Mouse (Mus musculus): ENCODE results near the gene Nubp2. TPM values are rescaled to one million over a fixed set of nuclear protein-coding genes. Genes with fewer than 3 reads are reported as not detected.
A peak's percentile ranks its signal among the peaks of the same experiment; 100 is the strongest.

Nubp2 gene
- total RNA-seq, 2 experiments from 2014 or later = 11.0 to 11.1 TPM

- DNase-seq (ENCODE audit: low spot score) = peak; percentile 84
Measured at GRCm38 (mm10) chr17:24894995-24895547, 8.9 kb upstream of the Nubp2 start, which contains the start of the genes Eme2 and Mrps34. Eme2 (minus strand) TSS chr17:24895087. Mrps34 (plus strand) TSS chr17:24895116.

DNA sequence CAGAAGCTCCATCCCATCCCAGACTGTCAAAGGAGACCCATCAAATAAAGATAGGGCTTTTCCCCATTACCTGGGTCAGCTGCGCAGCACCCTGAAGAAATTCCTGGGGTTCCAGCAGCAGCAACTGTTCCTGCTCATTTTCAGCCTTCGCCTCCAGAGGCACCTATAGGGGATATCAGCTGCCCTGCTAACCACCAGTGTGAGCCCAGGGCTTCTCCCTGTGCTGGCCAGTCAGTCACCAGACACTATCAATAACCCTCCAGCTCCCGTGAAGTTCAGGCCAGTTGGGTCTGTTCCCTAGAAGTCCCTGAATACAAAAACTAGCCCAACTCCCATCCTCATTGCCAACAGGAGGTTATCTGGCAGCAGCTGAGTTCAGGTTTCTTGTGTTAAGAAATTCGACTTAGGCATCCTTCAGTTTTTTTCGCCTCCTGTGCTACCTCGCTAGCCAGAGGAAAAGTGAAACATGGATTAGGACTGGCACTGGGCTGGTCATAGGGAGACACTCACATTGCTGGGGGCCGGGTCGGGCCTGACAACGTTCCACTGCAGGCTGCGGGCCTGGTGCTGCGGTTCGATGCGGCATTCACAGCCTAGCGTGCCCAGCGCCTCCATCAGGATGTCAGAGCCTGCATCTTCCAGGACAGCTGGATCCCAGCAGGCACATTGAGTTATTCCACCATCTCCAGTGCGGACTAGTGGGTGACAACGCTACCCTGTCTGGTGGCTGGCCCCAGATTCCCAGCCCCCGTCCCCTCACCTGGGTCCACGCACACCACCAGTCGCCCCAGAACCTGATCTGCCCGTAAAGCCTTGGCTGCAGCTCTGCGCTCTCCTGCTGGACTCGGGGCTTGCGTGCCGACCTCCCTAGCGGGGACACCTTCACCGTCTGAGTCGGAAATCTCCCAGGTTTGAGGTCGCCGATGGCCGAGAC, 8.2 kb upstream of the Nubp2 start:
- no peak for DNase-seq (ENCODE audit: low spot score)

GRCm38 (mm10) chr17:24893276-24893675, 7.1 kb upstream of the Nubp2 start:
- no peak for DNase-seq (ENCODE audit: low spot score)

DNA sequence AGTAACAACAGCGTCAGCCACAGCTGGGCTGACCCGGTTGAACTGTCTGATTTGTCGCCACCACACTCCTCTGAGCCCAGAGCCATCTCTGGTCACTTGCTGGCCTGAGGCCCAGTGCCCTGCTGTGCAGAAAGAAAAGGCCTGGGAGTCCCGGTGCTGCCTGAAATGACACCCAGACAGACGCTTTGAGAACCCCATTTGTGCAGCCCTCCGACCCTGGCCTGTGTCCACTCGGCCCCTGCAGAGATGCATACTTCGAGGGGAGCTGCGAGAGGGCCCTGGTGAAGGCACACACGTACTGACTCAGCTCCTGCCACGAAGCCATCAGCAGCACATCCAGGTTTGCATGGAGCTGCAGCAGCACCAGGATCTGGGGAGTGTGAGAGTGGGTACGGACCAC, 6.6 kb upstream of the Nubp2 start:
- DNase-seq (ENCODE audit: low spot score) = no peak

- DNase-seq (ENCODE audit: low spot score) = no peak
Measured at GRCm38 (mm10) chr17:24891321-24891720, 5.2 kb upstream of the Nubp2 start.

GRCm38 (mm10) chr17:24890151-24891092, 4.3 kb upstream of the Nubp2 start:
- DNase-seq (ENCODE audit: low spot score) = no peak

DNA sequence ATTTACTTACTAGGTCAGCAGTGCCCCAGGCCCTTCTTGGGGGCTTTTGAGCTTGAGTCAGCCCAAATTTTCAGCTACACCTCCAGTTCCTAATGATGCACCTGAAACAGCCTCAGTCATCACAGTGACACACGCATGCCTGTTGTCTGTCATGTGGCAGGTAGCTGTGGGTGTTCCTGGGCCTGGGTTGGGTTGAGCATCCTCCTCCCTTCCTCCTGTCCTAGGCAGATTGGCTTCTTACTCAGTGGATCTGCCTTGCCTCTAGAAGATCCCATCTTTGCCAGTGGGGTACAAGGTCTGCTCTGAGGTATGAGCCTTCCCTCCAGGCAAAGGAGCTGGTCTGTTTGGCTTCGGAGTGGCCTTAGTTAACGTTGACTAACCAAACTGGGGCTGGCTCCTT, 2.7 kb upstream of the Nubp2 start:
- DNase-seq (ENCODE audit: low spot score) = no peak

DNA sequence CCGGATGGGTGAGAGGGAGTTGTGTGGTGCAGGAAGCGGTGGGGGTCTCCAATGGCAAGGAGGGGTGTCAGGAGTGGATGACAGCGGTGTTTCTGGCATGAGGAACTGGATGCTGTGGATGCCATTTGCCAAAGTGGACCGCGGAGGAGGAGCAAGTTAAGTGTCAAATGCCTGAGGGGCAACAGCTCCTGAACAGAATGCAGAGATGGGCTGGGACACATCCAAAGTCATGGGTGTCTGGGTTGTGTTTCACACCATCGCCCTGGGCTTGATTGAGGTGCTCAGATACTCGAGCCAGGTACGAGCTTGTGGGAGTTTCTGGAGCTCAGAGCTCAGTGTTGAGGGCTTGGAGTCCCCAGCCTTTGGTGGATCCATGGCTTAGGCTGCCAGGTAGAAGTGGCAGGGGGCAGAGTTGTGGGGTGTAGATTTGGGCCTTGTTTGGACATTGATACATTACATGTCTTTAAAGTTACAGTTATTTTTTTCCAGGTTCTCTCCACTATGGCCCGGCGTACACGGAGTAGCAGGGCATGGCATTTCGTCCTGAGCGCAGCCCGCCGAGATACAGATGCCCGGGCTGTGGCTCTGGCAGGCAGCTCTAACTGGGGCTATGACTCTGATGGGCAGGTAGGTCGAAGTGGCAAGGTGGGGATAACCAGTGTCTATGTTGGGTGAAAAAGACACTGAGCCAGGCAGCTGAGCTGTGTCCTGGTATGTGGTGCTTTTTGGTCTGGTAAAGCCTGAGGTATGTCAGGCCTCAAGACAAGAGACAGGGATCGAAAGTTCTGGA, 1.3 kb upstream of the Nubp2 start:
- no peak for DNase-seq (ENCODE audit: low spot score)

DNA sequence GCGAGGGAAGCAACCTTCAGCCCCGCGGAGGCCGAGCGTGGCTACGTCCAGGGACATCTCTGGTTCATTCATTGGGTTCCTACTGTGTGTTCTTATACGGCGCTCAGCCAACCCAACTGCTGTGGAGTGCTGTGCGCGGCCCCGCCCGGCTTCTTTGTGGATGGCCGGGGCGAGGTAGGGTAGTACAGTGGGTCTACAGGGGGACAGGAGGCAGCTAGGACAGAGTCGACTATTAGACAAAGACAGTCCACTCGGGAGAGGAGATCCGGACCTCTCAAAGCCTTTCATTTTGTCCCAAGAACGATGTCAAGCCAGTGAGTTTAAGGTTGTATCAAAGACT, 753 bp upstream of the Nubp2 start:
- DNase-seq (ENCODE audit: low spot score) = no peak

DNA sequence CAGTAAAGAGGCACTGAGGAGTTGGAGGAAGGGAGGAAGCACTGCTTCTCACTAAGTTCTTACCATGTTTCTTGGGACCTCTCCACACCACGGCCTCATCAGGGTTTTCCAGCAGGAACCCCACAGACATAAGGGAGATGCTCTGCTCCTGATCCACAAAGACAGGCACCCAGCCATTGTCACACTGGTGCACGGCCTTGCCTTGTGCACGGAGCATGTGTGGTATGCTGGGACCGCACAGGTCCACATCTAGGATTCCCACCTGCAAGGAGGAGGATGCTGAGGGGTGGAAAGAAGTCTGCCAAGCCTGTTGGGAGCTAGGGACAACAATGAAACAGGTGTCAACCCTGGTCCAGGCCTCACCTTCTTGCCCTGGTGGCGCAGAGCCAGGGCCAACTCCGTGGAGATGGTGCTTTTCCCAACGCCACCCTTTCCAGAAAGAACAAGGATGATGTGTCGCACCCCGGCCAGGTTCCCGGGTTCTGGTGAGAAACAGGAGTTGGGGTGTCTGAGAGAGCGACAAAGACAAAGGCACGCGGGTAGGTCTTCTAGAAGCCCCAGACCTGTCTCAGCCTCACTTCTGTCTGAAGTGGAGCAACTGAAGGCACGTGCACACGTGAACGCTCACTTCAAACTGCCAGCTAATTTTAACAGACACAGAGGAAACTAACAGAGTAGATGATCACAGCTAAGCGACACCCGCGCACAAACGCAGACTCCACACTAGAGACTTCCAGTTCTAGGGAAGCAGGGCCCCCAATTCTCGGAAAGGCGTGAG, 604 bp downstream of the Nubp2 start:
- DNase-seq (ENCODE audit: low spot score) = no peak

- DNase-seq (ENCODE audit: low spot score) = no peak
Measured at GRCm38 (mm10) chr17:24884391-24884790, 1.8 kb downstream of the Nubp2 start.

- DNase-seq (ENCODE audit: low spot score) = peak; percentile 52
Measured at GRCm38 (mm10) chr17:24881738-24882440, 4.3 kb downstream of the Nubp2 start.

GRCm38 (mm10) chr17:24878531-24878930, 7.6 kb downstream of the Nubp2 start:
- no peak for DNase-seq (ENCODE audit: low spot score)

GRCm38 (mm10) chr17:24878117-24878397, 8.1 kb downstream of the Nubp2 start:
- DNase-seq (ENCODE audit: low spot score) = peak; percentile 74

DNA sequence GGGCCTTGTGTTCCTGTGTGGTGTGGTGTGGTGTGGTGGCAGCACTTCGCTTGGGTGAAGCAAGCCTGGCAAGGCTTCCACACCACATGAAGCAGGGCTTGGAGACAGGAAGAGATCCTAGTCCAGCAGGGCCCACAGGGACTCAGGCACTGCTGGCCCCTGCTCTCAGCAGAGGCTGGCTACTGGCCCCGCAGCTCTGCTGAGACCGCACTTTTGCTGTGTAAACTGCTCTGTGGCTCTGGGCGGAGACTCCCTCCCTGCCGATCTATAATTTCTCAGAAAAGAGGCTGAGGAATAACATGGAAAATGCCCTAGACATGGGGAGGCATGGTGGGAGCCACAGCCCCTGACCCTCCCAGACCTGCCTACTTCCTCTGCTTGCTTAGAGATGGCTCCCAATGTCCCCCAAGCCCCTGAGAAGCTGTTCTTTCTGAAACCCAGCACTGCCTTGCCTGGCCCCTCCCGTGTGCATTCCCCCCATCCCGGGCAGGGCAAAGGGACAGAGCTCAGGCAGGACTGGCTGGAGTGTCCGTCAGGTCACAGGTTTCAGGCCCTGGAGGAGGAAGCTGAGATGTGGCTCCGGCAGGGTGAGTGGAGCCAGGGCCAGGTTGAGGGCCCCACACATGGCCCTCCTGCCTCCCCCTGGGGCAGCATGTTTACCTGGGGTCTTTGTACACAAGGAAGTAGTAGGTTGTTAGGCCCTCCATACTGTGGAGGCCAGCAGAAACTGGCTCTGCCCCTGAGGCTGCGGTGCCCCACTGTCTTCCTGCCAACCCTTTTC, 8.6 kb downstream of the Nubp2 start:
- peak; percentile 51 for DNase-seq (ENCODE audit: low spot score)

GRCm38 (mm10) chr17:24874989-24875388, 11.2 kb downstream of the Nubp2 start:
- DNase-seq (ENCODE audit: low spot score) = no peak

- DNase-seq (ENCODE audit: low spot score) = no peak
Measured at GRCm38 (mm10) chr17:24874405-24874745, 11.8 kb downstream of the Nubp2 start.

- DNase-seq (ENCODE audit: low spot score) = no peak
Measured at GRCm38 (mm10) chr17:24873695-24874404, 12.3 kb downstream of the Nubp2 start.

All from gastrocnemius, adult 18-20 months (tissue).